ENCODE assay signal across 27 mouse cellular contexts in the genomic region with DNA sequence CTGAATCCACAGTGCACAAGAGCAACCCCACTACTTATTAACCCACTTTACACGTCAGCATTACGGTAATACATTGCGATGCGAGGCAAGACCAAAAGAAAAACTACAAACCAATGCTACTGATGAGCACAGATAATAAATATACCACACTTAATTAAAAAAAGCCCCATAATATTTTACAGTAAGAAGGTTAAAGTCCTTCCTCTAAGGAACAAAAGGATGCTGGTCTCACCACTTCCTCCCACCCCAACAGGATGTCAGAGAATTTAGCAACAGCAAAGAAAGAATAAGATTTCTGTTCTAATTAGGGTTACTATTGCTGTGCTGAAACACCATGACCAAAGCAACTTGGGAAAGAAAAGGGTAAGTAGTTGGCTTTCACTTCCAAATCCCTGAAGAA. TPM values are rescaled to one million over a fixed set of nuclear protein-coding genes. Genes with fewer than 3 reads are reported as not detected.
"Had no signal": no experiment of that assay in that cellular context is flagged by ENCODE, and none has a peak within 500 bp of the region (broad histone marks: within the 10 kb centered on the region; RNA-seq: fewer than 3 reads in every experiment).

No protein-coding gene starts in this region.

- H3K27ac ChIP-seq: kidney, postnatal 0 days; liver, embryonic 14.5 days; lung, embryonic 15.5 days; stomach, embryonic 15.5 days had no signal

- ATAC-seq: intestine, postnatal 0 days; liver, postnatal 0 days; midbrain, embryonic 13.5 days; midbrain, embryonic 16.5 days had no signal

- H3K4me2 ChIP-seq: lung, embryonic 15.5 days; midbrain, embryonic 13.5 days; stomach, embryonic 15.5 days had no signal

- H3K9ac ChIP-seq: liver, embryonic 14.5 days; liver, postnatal 0 days; lung, embryonic 15.5 days; midbrain, embryonic 13.5 days; stomach, embryonic 15.5 days had no signal

- DNase-seq: kidney, adult 2 months; kidney, postnatal 25 days; liver, postnatal 0 days; lung, postnatal 10 days; lung, postnatal 36 days; right cerebral cortex, adult 18-20 months; right cerebral cortex, postnatal 14 days; spleen, adult 18-20 months; thymus, postnatal 25 days had no signal

- H3K9me3 ChIP-seq: lung, embryonic 15.5 days; midbrain, embryonic 13.5 days; stomach, embryonic 15.5 days had no signal

- H3K27me3 ChIP-seq: lung, embryonic 15.5 days; midbrain, embryonic 13.5 days; stomach, embryonic 15.5 days had no signal

- H3K4me1 ChIP-seq: lung, embryonic 15.5 days; midbrain, embryonic 13.5 days; stomach, embryonic 15.5 days had no signal

- H3K4me3 ChIP-seq: lung, embryonic 15.5 days; midbrain, embryonic 13.5 days; myocyte; stomach, embryonic 15.5 days had no signal

RNA-seq across cellular contexts. Expression of a gene that starts 40.3 kb away (rescaled TPM):
- total RNA-seq: layer of hippocampus, postnatal 14 days; left cerebral cortex, adult 18-20 months; left cerebral cortex, postnatal 10 days; left cerebral cortex, postnatal 36 days; liver, adult 2 months had no signal
- polyA plus RNA-seq: intestine, postnatal 0 days; kidney, embryonic 14.5 days; kidney, postnatal 0 days; limb, embryonic 11.5 days; limb, embryonic 14.5 days; liver, adult 2 months; liver, embryonic 14.5 days; liver, postnatal 0 days; lung, embryonic 15.5 days; midbrain, embryonic 13.5 days; midbrain, embryonic 16.5 days; myocyte; neural tube, embryonic 11.5 days; thymus, postnatal 0 days had no signal
